Mouse (Mus musculus): ENCODE results near the gene Lmnb2. TPM values are rescaled to one million over a fixed set of nuclear protein-coding genes. Genes with fewer than 3 reads are reported as not detected.

Lmnb2 gene
- polyA plus RNA-seq, 1 experiment from 2014 or later, result 30.9 TPM

- Histone ChIP-seq H3K27ac (ENCODE audit: low read depth, low read length) (no peak overlapping the region), H3K4me1 (replicated peaks; ENCODE audit: control insufficient read depth, insufficient read depth, low read length) (peaks cover 8% of the 10 kb centered on the region), H3K27me3 (ENCODE audit: control insufficient read depth, insufficient read depth, low read length) (no peaks in the 10 kb centered on the region), H3K4me3 (ENCODE audit: low read depth, low read length) (no peak overlapping the region), H3K4me2 (ENCODE audit: low read depth, low read length, severe bottlenecking) (no peak overlapping the region), H3K36me3 (ENCODE audit: control insufficient read depth, insufficient read depth, low read length) (no peaks in the 10 kb centered on the region), H3K9me3 (ENCODE audit: control insufficient read depth, low read length) (no peaks in the 10 kb centered on the region), H3K9ac (ENCODE audit: low read length) (no peak overlapping the region)
- ATAC-seq (replicated peaks; ENCODE audit: low FRiP score), result no peak
- DNase-seq (ENCODE audit: low spot score), result peak; percentile 48
- 82% methylated on average over 6 of the region's 6 CpGs for WGBS
These were observed 22.3 kb downstream of the Lmnb2 start for GRCm38 (mm10) chr10:80895697-80896096.

DNA sequence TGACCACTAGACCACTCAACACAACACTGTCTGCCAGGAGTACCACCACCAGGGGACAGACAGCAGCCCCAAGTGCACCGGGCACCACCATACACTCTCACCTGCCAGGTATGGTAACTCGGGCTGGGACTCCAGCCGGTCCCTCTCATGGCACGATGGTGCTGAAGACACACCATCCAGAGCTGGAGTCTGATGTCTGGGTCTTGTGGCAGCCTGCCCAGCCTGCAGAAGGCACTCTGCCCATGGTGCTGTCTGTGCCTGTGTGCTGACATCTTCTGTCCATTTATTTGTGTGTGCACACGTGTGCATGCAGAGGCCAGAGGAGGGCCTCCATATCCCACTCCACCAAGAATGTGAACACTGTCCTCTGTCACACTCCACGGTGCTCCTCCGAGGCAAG is 22.9 kb downstream of the Lmnb2 start:
- H3K4me1 ChIP-seq (replicated peaks; ENCODE audit: control insufficient read depth, insufficient read depth, low read length), result peaks cover 8% of the 10 kb centered on the region
- ATAC-seq (replicated peaks; ENCODE audit: low FRiP score), result no peak

GRCm38 (mm10) chr10:80887181-80887580 is 30.9 kb downstream of the Lmnb2 start:
- Histone ChIP-seq H3K9me3 (ENCODE audit: control insufficient read depth, low read length) (no peaks in the 10 kb centered on the region), H3K36me3 (ENCODE audit: control insufficient read depth, insufficient read depth, low read length) (no peaks in the 10 kb centered on the region), H3K27me3 (ENCODE audit: control insufficient read depth, insufficient read depth, low read length) (peaks cover 3% of the 10 kb centered on the region), H3K4me1 (replicated peaks; ENCODE audit: control insufficient read depth, insufficient read depth, low read length) (no peaks in the 10 kb centered on the region), H3K4me2 (ENCODE audit: low read depth, low read length, severe bottlenecking) (no peak overlapping the region), H3K27ac (ENCODE audit: low read depth, low read length) (no peak overlapping the region), H3K9ac (ENCODE audit: low read length) (no peak overlapping the region), H3K4me3 (ENCODE audit: low read depth, low read length) (no peak overlapping the region)
- 85% methylated on average over 11 of the region's 11 CpGs for WGBS
- ATAC-seq (replicated peaks; ENCODE audit: low FRiP score) (no peak), DNase-seq (ENCODE audit: low spot score) (no peak)

More for the DNA sequence above, 22.9 kb downstream of the Lmnb2 start:
- Histone ChIP-seq H3K27me3 (ENCODE audit: control insufficient read depth, insufficient read depth, low read length) (no peaks in the 10 kb centered on the region), H3K4me3 (ENCODE audit: low read depth, low read length) (no peak overlapping the region), H3K27ac (ENCODE audit: low read depth, low read length) (no peak overlapping the region), H3K4me2 (ENCODE audit: low read depth, low read length, severe bottlenecking) (no peak overlapping the region), H3K9me3 (ENCODE audit: control insufficient read depth, low read length) (no peaks in the 10 kb centered on the region), H3K9ac (ENCODE audit: low read length) (no peak overlapping the region), H3K36me3 (ENCODE audit: control insufficient read depth, insufficient read depth, low read length) (no peaks in the 10 kb centered on the region)
- WGBS, result 87% methylated on average over 7 of the region's 7 CpGs
- DNase-seq (ENCODE audit: low spot score), result no peak

- Histone ChIP-seq H3K36me3 (ENCODE audit: control insufficient read depth, insufficient read depth, low read length) (no peaks in the 10 kb centered on the region), H3K9ac (ENCODE audit: low read length) (no peak overlapping the region), H3K27me3 (ENCODE audit: control insufficient read depth, insufficient read depth, low read length) (no peaks in the 10 kb centered on the region), H3K27ac (ENCODE audit: low read depth, low read length) (no peak overlapping the region), H3K4me3 (ENCODE audit: low read depth, low read length) (no peak overlapping the region), H3K9me3 (ENCODE audit: control insufficient read depth, low read length) (no peaks in the 10 kb centered on the region), H3K4me2 (ENCODE audit: low read depth, low read length, severe bottlenecking) (no peak overlapping the region), H3K4me1 (replicated peaks; ENCODE audit: control insufficient read depth, insufficient read depth, low read length) (0 out of 2 replicates have a peak, but pooled peaks cover 2% of the 10 kb centered on the region)
- no peak for ATAC-seq (replicated peaks; ENCODE audit: low FRiP score)
- DNase-seq (ENCODE audit: low spot score), result peak; percentile 89
- 28% methylated on average over 10 of the region's 10 CpGs for WGBS
These were observed 36.7 kb downstream of the Lmnb2 start for GRCm38 (mm10) chr10:80881301-80881700.

DNA sequence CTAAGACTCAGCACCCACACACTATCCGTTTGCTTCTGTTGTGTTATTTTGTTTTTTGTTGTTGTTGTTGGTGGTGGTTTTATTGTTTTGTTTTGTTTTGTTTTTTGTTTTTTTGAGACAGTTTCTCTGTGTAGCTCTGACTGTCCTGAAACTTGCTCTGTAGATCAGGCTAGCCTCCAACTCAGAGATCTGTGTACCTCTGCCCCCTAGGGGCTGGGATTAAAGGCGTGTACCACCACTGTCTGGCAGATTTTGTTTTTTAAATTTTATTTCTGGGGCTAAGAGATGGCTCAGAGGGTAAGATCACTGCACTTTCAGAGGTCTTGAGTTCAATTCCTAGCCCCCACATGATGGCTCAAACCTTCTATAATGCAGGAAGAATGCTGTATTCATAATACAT is 37.1 kb downstream of the Lmnb2 start:
- Histone ChIP-seq H3K27me3 (ENCODE audit: control insufficient read depth, insufficient read depth, low read length) (no peaks in the 10 kb centered on the region), H3K9me3 (ENCODE audit: control insufficient read depth, low read length) (no peaks in the 10 kb centered on the region), H3K36me3 (ENCODE audit: control insufficient read depth, insufficient read depth, low read length) (no peaks in the 10 kb centered on the region), H3K4me3 (ENCODE audit: low read depth, low read length) (no peak overlapping the region), H3K4me1 (replicated peaks; ENCODE audit: control insufficient read depth, insufficient read depth, low read length) (0 out of 2 replicates have a peak, but pooled peaks cover 2% of the 10 kb centered on the region), H3K27ac (ENCODE audit: low read depth, low read length) (no peak overlapping the region), H3K9ac (ENCODE audit: low read length) (no peak overlapping the region), H3K4me2 (ENCODE audit: low read depth, low read length, severe bottlenecking) (no peak overlapping the region)
- DNase-seq (ENCODE audit: low spot score) (no peak), ATAC-seq (replicated peaks; ENCODE audit: low FRiP score) (no peak)
- WGBS, result 72% methylated on average over 2 of the region's 2 CpGs

GRCm38 (mm10) chr10:80880131-80880641 is 37.9 kb downstream of the Lmnb2 start:
- Histone ChIP-seq H3K9me3 (ENCODE audit: control insufficient read depth, low read length) (no peaks in the 10 kb centered on the region), H3K4me1 (replicated peaks; ENCODE audit: control insufficient read depth, insufficient read depth, low read length) (0 out of 2 replicates have a peak, but pooled peaks cover 2% of the 10 kb centered on the region), H3K9ac (ENCODE audit: low read length) (no peak overlapping the region), H3K27ac (ENCODE audit: low read depth, low read length) (no peak overlapping the region), H3K36me3 (ENCODE audit: control insufficient read depth, insufficient read depth, low read length) (no peaks in the 10 kb centered on the region), H3K27me3 (ENCODE audit: control insufficient read depth, insufficient read depth, low read length) (no peaks in the 10 kb centered on the region), H3K4me3 (ENCODE audit: low read depth, low read length) (no peak overlapping the region), H3K4me2 (ENCODE audit: low read depth, low read length, severe bottlenecking) (no peak overlapping the region)
- 24% methylated on average over 5 of the region's 5 CpGs for WGBS
- peak; percentile 85 for DNase-seq (ENCODE audit: low spot score)
- 0 out of 2 replicates have a peak, but pooled peaks have one; percentile 45 for ATAC-seq (replicated peaks; ENCODE audit: low FRiP score)

- H3K27me3 ChIP-seq (ENCODE audit: control insufficient read depth, insufficient read depth, low read length), result no peaks in the 10 kb centered on the region
- no peak for DNase-seq (ENCODE audit: low spot score)
- no peak overlapping the region for H3K27ac ChIP-seq (ENCODE audit: low read depth, low read length)
- H3K9me3 ChIP-seq (ENCODE audit: control insufficient read depth, low read length), result no peaks in the 10 kb centered on the region
- WGBS, result 22% methylated on average over 3 of the region's 3 CpGs
- no peaks in the 10 kb centered on the region for H3K36me3 ChIP-seq (ENCODE audit: control insufficient read depth, insufficient read depth, low read length)
- no peak overlapping the region; the same call in 1 of the 2 replicates for H3K9ac ChIP-seq (ENCODE audit: low read length)
- H3K4me2 ChIP-seq (ENCODE audit: low read depth, low read length, severe bottlenecking), result no peak overlapping the region
- H3K4me3 ChIP-seq (ENCODE audit: low read depth, low read length), result no peak overlapping the region
- no peak for ATAC-seq (replicated peaks; ENCODE audit: low FRiP score)
- H3K4me1 ChIP-seq (replicated peaks; ENCODE audit: control insufficient read depth, insufficient read depth, low read length), result 0 out of 2 replicates have a peak, but pooled peaks cover 2% of the 10 kb centered on the region
These were observed 41.5 kb downstream of the Lmnb2 start for GRCm38 (mm10) chr10:80876594-80876993.

- no peaks in the 10 kb centered on the region for H3K36me3 ChIP-seq (ENCODE audit: control insufficient read depth, insufficient read depth, low read length)
These were observed 42.0 kb downstream of the Lmnb2 start for GRCm38 (mm10) chr10:80876028-80876427.

GRCm38 (mm10) chr10:80874035-80874434 is 44.0 kb downstream of the Lmnb2 start:
- ATAC-seq (replicated peaks; ENCODE audit: low FRiP score), result no peak
- no peaks in the 10 kb centered on the region for H3K9me3 ChIP-seq (ENCODE audit: control insufficient read depth, low read length)
- 80% methylated on average over 9 of the region's 9 CpGs for WGBS

More at GRCm38 (mm10) chr10:80876028-80876427, 42.0 kb downstream of the Lmnb2 start:
- H3K4me3 ChIP-seq (ENCODE audit: low read depth, low read length), result no peak overlapping the region
- 0 out of 2 replicates have a peak, but pooled peaks have one; percentile 29 for ATAC-seq (replicated peaks; ENCODE audit: low FRiP score)
- H3K27ac ChIP-seq (ENCODE audit: low read depth, low read length), result no peak overlapping the region
- no peaks in the 10 kb centered on the region for H3K27me3 ChIP-seq (ENCODE audit: control insufficient read depth, insufficient read depth, low read length)
- WGBS, result 32% methylated on average over 5 of the region's 5 CpGs
- H3K9me3 ChIP-seq (ENCODE audit: control insufficient read depth, low read length), result no peaks in the 10 kb centered on the region
- peak; percentile 78 for DNase-seq (ENCODE audit: low spot score)
- H3K9ac ChIP-seq (ENCODE audit: low read length), result no peak overlapping the region; the same call in 1 of the 2 replicates
- H3K4me1 ChIP-seq (replicated peaks; ENCODE audit: control insufficient read depth, insufficient read depth, low read length), result 0 out of 2 replicates have a peak, but pooled peaks cover 2% of the 10 kb centered on the region
- H3K4me2 ChIP-seq (ENCODE audit: low read depth, low read length, severe bottlenecking), result no peak overlapping the region

More at GRCm38 (mm10) chr10:80874035-80874434, 44.0 kb downstream of the Lmnb2 start:
- Histone ChIP-seq H3K27me3 (ENCODE audit: control insufficient read depth, insufficient read depth, low read length) (no peaks in the 10 kb centered on the region), H3K27ac (ENCODE audit: low read depth, low read length) (no peak overlapping the region), H3K36me3 (ENCODE audit: control insufficient read depth, insufficient read depth, low read length) (no peaks in the 10 kb centered on the region), H3K9ac (ENCODE audit: low read length) (no peak overlapping the region), H3K4me2 (ENCODE audit: low read depth, low read length, severe bottlenecking) (no peak overlapping the region), H3K4me3 (ENCODE audit: low read depth, low read length) (no peak overlapping the region), H3K4me1 (replicated peaks; ENCODE audit: control insufficient read depth, insufficient read depth, low read length) (0 out of 2 replicates have a peak, but pooled peaks cover 2% of the 10 kb centered on the region)
- DNase-seq (ENCODE audit: low spot score), result no peak
